Mouse (Mus musculus): Measurements from ENCODE around the gene Get4. TPM values are rescaled to one million over a fixed set of nuclear protein-coding genes. Genes with fewer than 3 reads are reported as not detected.

Get4 gene
- polyA plus RNA-seq, 1 experiment from 2014 or later = 133 TPM

GRCm38 (mm10) chr5:139216121-139216520 lies 36.0 kb upstream of the Get4 start:
- ATAC-seq (ENCODE audit: low FRiP score, low TSS enrichment) (no peak), DNase-seq (ENCODE audit: low spot score) (no peak)
- TF ChIP-seq CTCF (IDR thresholded peaks at IDR 0.05; ENCODE audit: low read depth) (no peak), EP300 (optimal IDR thresholded peaks at IDR 0.05) (no peak)
- Histone ChIP-seq H3K9me3 (ENCODE audit: control insufficient read depth, low read length) (no peaks in the 10 kb centered on the region), H3K9ac (ENCODE audit: low read length) (no peak overlapping the region), H3K4me3 (ENCODE audit: low read depth, low read length) (no peak overlapping the region), H3K27ac (replicated peaks) (no peak overlapping the region), H3K27me3 (ENCODE audit: control insufficient read depth, insufficient read depth, low read length) (no peaks in the 10 kb centered on the region), H3K4me1 (replicated peaks; ENCODE audit: control insufficient read depth, insufficient read depth) (no peaks in the 10 kb centered on the region), H3K4me2 (replicated peaks; ENCODE audit: low read depth) (no peak overlapping the region), H3K36me3 (ENCODE audit: control insufficient read depth, insufficient read depth, low read length) (peaks cover 2% of the 10 kb centered on the region; the same call in 1 of the 2 replicates)
- WGBS = 85% methylated on average over 2 of the region's 2 CpGs

- DNase-seq (ENCODE audit: low spot score) = no peak
- Histone ChIP-seq H3K9ac (ENCODE audit: low read length) (no peak overlapping the region), H3K4me3 (ENCODE audit: low read depth, low read length) (no peak overlapping the region), H3K9me3 (ENCODE audit: control insufficient read depth, low read length) (no peaks in the 10 kb centered on the region), H3K36me3 (ENCODE audit: control insufficient read depth, insufficient read depth, low read length) (peaks cover 2% of the 10 kb centered on the region; the same call in 1 of the 2 replicates), H3K4me1 (replicated peaks; ENCODE audit: control insufficient read depth, insufficient read depth) (no peaks in the 10 kb centered on the region), H3K27me3 (ENCODE audit: control insufficient read depth, insufficient read depth, low read length) (no peaks in the 10 kb centered on the region), H3K27ac (replicated peaks) (no peak overlapping the region), H3K4me2 (replicated peaks; ENCODE audit: low read depth) (no peak overlapping the region)
- no peak for ATAC-seq (ENCODE audit: low FRiP score, low TSS enrichment)
- WGBS = 91% methylated on average over 3 of the region's 3 CpGs
- TF ChIP-seq EP300 (optimal IDR thresholded peaks at IDR 0.05) = no peak
- TF ChIP-seq CTCF (IDR thresholded peaks at IDR 0.05; ENCODE audit: low read depth) = no peak
These were observed 35.4 kb upstream of the Get4 start for GRCm38 (mm10) chr5:139216774-139217173.

- H3K9ac ChIP-seq (ENCODE audit: low read length) = no peak overlapping the region
- 78% methylated on average over 4 of the region's 4 CpGs for WGBS
- H3K36me3 ChIP-seq (ENCODE audit: control insufficient read depth, insufficient read depth, low read length) = peaks cover 11% of the 10 kb centered on the region
- H3K27ac ChIP-seq (replicated peaks) = no peak overlapping the region
- no peaks in the 10 kb centered on the region for H3K4me1 ChIP-seq (replicated peaks; ENCODE audit: control insufficient read depth, insufficient read depth)
- H3K9me3 ChIP-seq (ENCODE audit: control insufficient read depth, low read length) = no peaks in the 10 kb centered on the region
- no peaks in the 10 kb centered on the region for H3K27me3 ChIP-seq (ENCODE audit: control insufficient read depth, insufficient read depth, low read length)
- no peak overlapping the region for H3K4me2 ChIP-seq (replicated peaks; ENCODE audit: low read depth)
- DNase-seq (ENCODE audit: low spot score) = no peak
- no peak for ATAC-seq (ENCODE audit: low FRiP score, low TSS enrichment)
- H3K4me3 ChIP-seq (ENCODE audit: low read depth, low read length) = no peak overlapping the region
- TF ChIP-seq EP300 (optimal IDR thresholded peaks at IDR 0.05) = no peak
- no peak for TF ChIP-seq CTCF (IDR thresholded peaks at IDR 0.05; ENCODE audit: low read depth)
These were observed 32.1 kb upstream of the Get4 start for GRCm38 (mm10) chr5:139220006-139220515.

- WGBS = 83% methylated on average over 4 of the region's 4 CpGs
- Histone ChIP-seq H3K4me2 (replicated peaks; ENCODE audit: low read depth) (no peak overlapping the region), H3K27me3 (ENCODE audit: control insufficient read depth, insufficient read depth, low read length) (no peaks in the 10 kb centered on the region), H3K4me1 (replicated peaks; ENCODE audit: control insufficient read depth, insufficient read depth) (no peaks in the 10 kb centered on the region), H3K36me3 (ENCODE audit: control insufficient read depth, insufficient read depth, low read length) (peaks cover 8% of the 10 kb centered on the region; the same call in 1 of the 2 replicates), H3K9me3 (ENCODE audit: control insufficient read depth, low read length) (no peaks in the 10 kb centered on the region), H3K4me3 (ENCODE audit: low read depth, low read length) (no peak overlapping the region), H3K27ac (replicated peaks) (no peak overlapping the region), H3K9ac (ENCODE audit: low read length) (no peak overlapping the region)
- TF ChIP-seq EP300 (optimal IDR thresholded peaks at IDR 0.05) (no peak), CTCF (IDR thresholded peaks at IDR 0.05; ENCODE audit: low read depth) (no peak)
- ATAC-seq (ENCODE audit: low FRiP score, low TSS enrichment) (no peak), DNase-seq (ENCODE audit: low spot score) (no peak)
These were observed 31.5 kb upstream of the Get4 start for GRCm38 (mm10) chr5:139220610-139221009.

GRCm38 (mm10) chr5:139223331-139223730 lies 28.8 kb upstream of the Get4 start:
- ATAC-seq (ENCODE audit: low FRiP score, low TSS enrichment) (no peak), DNase-seq (ENCODE audit: low spot score) (no peak)
- Histone ChIP-seq H3K9me3 (ENCODE audit: control insufficient read depth, low read length) (no peaks in the 10 kb centered on the region), H3K9ac (ENCODE audit: low read length) (no peak overlapping the region), H3K4me2 (replicated peaks; ENCODE audit: low read depth) (no peak overlapping the region), H3K4me3 (ENCODE audit: low read depth, low read length) (no peak overlapping the region), H3K4me1 (replicated peaks; ENCODE audit: control insufficient read depth, insufficient read depth) (no peaks in the 10 kb centered on the region), H3K27ac (replicated peaks) (no peak overlapping the region), H3K27me3 (ENCODE audit: control insufficient read depth, insufficient read depth, low read length) (no peaks in the 10 kb centered on the region), H3K36me3 (ENCODE audit: control insufficient read depth, insufficient read depth, low read length) (peaks cover 24% of the 10 kb centered on the region; the same call in 1 of the 2 replicates)
- TF ChIP-seq EP300 (optimal IDR thresholded peaks at IDR 0.05) = no peak
- TF ChIP-seq CTCF (IDR thresholded peaks at IDR 0.05; ENCODE audit: low read depth) = no peak
- WGBS = 86% methylated on average over 10 of the region's 10 CpGs

GRCm38 (mm10) chr5:139227236-139227635 lies 24.9 kb upstream of the Get4 start:
- TF ChIP-seq CTCF (IDR thresholded peaks at IDR 0.05; ENCODE audit: low read depth) (no peak), EP300 (optimal IDR thresholded peaks at IDR 0.05) (no peak)
- H3K36me3 ChIP-seq (ENCODE audit: control insufficient read depth, insufficient read depth, low read length) = peaks cover 35% of the 10 kb centered on the region; the same call in 1 of the 2 replicates

More at GRCm38 (mm10) chr5:139227236-139227635, 24.9 kb upstream of the Get4 start:
- Histone ChIP-seq H3K27ac (replicated peaks) (no peak overlapping the region), H3K4me1 (replicated peaks; ENCODE audit: control insufficient read depth, insufficient read depth) (no peaks in the 10 kb centered on the region), H3K9me3 (ENCODE audit: control insufficient read depth, low read length) (no peaks in the 10 kb centered on the region), H3K4me2 (replicated peaks; ENCODE audit: low read depth) (no peak overlapping the region), H3K9ac (ENCODE audit: low read length) (no peak overlapping the region), H3K4me3 (ENCODE audit: low read depth, low read length) (no peak overlapping the region), H3K27me3 (ENCODE audit: control insufficient read depth, insufficient read depth, low read length) (no peaks in the 10 kb centered on the region)
- DNase-seq (ENCODE audit: low spot score) = no peak
- ATAC-seq (ENCODE audit: low FRiP score, low TSS enrichment) = no peak
- 95% methylated on average over 4 of the region's 4 CpGs for WGBS
